Mouse (Mus musculus) kidney, embryonic 15.5 days (tissue): ENCODE data around the gene Pcolce2. TPM values are rescaled to one million over a fixed set of nuclear protein-coding genes. Genes with fewer than 3 reads are reported as not detected.

Source experiments
- ATAC-seq: fragments of 200-750 bp; cut with Nextera tagmentation; replicated peaks from 2 replicates; pipeline ENCODE4 v1.8.0; 2017; ENCODE audit warnings: moderate TSS enrichment; ENCODE audit not compliant: low FRiP score
- H3K27ac ChIP-seq: fragments of 300-500 bp; sonication (generic); 2 replicates; pipeline ENCODE4 v1.5.1; 2015; ENCODE audit warnings: mild to moderate bottlenecking, inconsistent platforms
- H3K27me3 ChIP-seq: fragments of 300-500 bp; sonication (generic); 2 replicates; pipeline ENCODE4 v1.6.1; 2015; ENCODE audit warnings: inconsistent platforms
- H3K36me3 ChIP-seq: fragments of 300-500 bp; sonication (generic); 2 replicates; pipeline ENCODE4 v1.6.1; 2015; ENCODE audit warnings: inconsistent platforms
- H3K4me1 ChIP-seq: fragments of 300-500 bp; sonication (generic); 2 replicates; pipeline ENCODE4 v1.6.1; 2015; ENCODE audit warnings: inconsistent platforms
- H3K4me2 ChIP-seq: fragments of 300-500 bp; sonication (generic); 2 replicates; pipeline ENCODE4 v1.6.1; 2015; ENCODE audit warnings: moderate library complexity, mild to moderate bottlenecking, inconsistent platforms
- H3K4me3 ChIP-seq: fragments of 300-500 bp; sonication (generic); replicated peaks from 2 replicates; pipeline ENCODE4 v1.5.1; 2015; ENCODE audit warnings: mild to moderate bottlenecking, inconsistent platforms
- H3K9ac ChIP-seq: fragments of 300-500 bp; sonication (generic); 2 replicates; pipeline ENCODE4 v1.6.1; 2015; ENCODE audit warnings: mild to moderate bottlenecking, inconsistent platforms
- H3K9me3 ChIP-seq: fragments of 300-500 bp; sonication (generic); replicated peaks from 2 replicates; pipeline ENCODE4 v1.6.1; 2016; ENCODE audit warnings: inconsistent platforms
- WGBS: fragments of 180-500 bp; shearing (Covaris S2); methylation state at CpG from one replicate; pipeline ENCODE4 v1.1.7; 2015; ENCODE audit warnings: mixed read lengths; 5-methylcytosine and 5-hydroxymethylcytosine counted together
- polyA plus RNA-seq: library from polyadenylated mRNA; unstranded; fragments of >200 nt; fragmentation: Nextera tagmentation; extraction: Ambion mirVana; gene quantifications from 2 replicates; pipeline ENCODE4 v1.2.1, GENCODE M21; 2015

Pcolce2 gene
- 1.2 and 3.1 TPM in 2 replicates for polyA plus RNA-seq

- peak within 1 kb of the TSS; percentile 97 for H3K4me2 ChIP-seq
Observed at GRCm38 (mm10) chr9:95637271-95638181, at the start of gene Pcolce2. Pcolce2 (plus strand) TSS chr9:95637601.

DNA sequence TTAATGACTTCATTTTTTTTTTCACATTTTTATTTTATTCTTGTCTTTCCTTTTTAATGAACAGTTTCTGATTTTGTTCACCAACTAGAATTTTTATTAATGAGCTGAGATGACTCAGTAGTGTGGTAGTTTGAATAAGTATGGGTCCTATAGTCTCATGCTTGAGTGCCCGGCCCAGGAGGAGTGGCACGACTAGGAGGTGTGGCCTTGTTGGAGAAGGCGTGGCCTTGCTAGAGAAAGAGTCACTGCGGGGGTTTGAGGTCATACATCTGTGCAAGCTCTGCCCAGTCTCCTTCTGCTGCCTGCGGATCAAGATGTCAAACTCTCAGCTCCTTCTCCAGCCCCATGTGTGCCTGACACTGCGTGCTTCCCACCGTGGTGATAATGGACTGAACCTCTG, 49.3 kb upstream of the Pcolce2 start:
- Histone ChIP-seq H3K4me2 (no peak overlapping the region), H3K36me3 (no peaks in the 10 kb centered on the region), H3K27me3 (peaks cover 5% of the 10 kb centered on the region; the same call in 1 of the 2 replicates), H3K9me3 (no peaks in the 10 kb centered on the region), H3K27ac (no peak overlapping the region), H3K9ac (no peak overlapping the region), H3K4me1 (no peaks in the 10 kb centered on the region), H3K4me3 (no peak overlapping the region)
- WGBS = 87% methylated on average over 7 of the region's 7 CpGs
- no peak for ATAC-seq

More at GRCm38 (mm10) chr9:95637271-95638181, at the start of gene Pcolce2:
- no peak within 1 kb of the TSS for H3K27ac ChIP-seq
- H3K9ac ChIP-seq = peak within 1 kb of the TSS; percentile 35
- H3K27me3 ChIP-seq = peaks cover 57% of the 10 kb centered on the region
- no peaks in the 10 kb centered on the region for H3K36me3 ChIP-seq
- H3K4me3 ChIP-seq = peak within 1 kb of the TSS; percentile 55
- peak; percentile 93 for ATAC-seq
- H3K4me1 ChIP-seq = peaks cover 12% of the 10 kb centered on the region; the same call in 1 of the 2 replicates
- no peaks in the 10 kb centered on the region for H3K9me3 ChIP-seq
- 1% methylated on average over 69 of the region's 71 CpGs for WGBS

DNA sequence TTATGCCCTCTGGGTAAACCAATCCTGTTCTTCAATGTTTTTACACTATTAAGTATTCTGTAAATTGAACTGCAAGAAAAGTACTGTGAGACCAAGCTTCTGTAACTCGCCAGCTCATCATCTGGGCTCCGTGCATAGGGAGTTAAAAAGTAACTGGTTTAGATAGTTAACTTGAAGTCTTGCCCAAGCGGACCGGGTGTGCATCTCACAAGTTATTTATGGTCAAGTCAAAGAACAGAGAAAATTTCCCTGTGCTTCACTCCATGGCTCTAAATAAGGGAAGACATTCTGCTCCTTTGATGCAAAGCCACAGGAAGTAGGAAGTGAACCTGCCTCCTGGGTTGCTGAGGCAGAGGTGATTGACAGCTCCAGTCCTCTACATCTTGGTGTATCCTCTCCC, 43.1 kb upstream of the Pcolce2 start:
- peaks cover 8% of the 10 kb centered on the region for H3K27me3 ChIP-seq
- H3K27ac ChIP-seq = no peak overlapping the region
- ATAC-seq = no peak
- no peak overlapping the region for H3K4me3 ChIP-seq
- no peak overlapping the region for H3K9ac ChIP-seq
- H3K4me2 ChIP-seq = no peak overlapping the region
- no peaks in the 10 kb centered on the region for H3K36me3 ChIP-seq
- H3K9me3 ChIP-seq = no peaks in the 10 kb centered on the region
- 58% methylated on average over 4 of the region's 4 CpGs for WGBS
- peaks cover 5% of the 10 kb centered on the region; the same call in 1 of the 2 replicates for H3K4me1 ChIP-seq

DNA sequence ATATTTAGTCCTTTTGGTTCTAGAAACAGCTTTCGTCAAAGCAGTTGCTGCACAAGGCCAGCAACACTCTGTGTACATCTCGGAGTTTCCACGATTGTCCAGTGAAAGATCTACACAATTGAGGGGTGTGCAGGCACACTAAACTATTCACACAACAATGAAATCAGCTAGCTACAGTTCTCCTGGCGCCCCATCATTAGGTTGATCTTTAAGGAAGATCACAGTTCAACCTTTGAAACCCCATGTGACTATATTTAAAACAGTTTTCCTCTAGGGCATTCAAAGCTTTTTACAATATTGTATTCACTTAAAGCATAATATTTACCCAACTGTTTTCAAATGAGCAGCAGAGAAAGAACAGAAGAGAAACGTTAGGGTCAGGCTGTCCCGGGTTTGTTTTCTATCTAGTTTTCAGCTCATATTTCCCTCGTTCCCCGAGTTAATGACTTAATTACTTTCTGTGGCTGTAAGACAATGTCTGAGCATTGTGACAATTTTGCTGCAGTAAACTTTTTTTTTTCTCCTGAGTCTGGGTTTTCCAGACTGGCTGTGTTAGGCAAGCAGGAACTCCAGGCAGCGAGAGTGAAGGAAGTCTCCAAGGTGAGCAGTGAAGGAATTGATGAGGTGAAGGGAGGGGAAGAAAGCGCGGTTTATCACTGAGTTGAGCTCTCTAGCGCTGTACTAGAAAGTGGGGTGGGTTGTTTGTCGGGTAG, 39.8 kb upstream of the Pcolce2 start:
- no peak overlapping the region for H3K9ac ChIP-seq
- H3K27me3 ChIP-seq = peaks cover 8% of the 10 kb centered on the region
- no peak overlapping the region for H3K27ac ChIP-seq
- no peak for ATAC-seq
- H3K4me3 ChIP-seq = 0 out of 2 replicates have a peak overlapping the region, but pooled peaks have one; percentile 10
- no peaks in the 10 kb centered on the region for H3K36me3 ChIP-seq
- peak overlapping the region; percentile 47 for H3K4me2 ChIP-seq
- WGBS = 36% methylated on average over 13 of the region's 13 CpGs
- no peaks in the 10 kb centered on the region for H3K9me3 ChIP-seq
- peaks cover 5% of the 10 kb centered on the region; the same call in 1 of the 2 replicates for H3K4me1 ChIP-seq

DNA sequence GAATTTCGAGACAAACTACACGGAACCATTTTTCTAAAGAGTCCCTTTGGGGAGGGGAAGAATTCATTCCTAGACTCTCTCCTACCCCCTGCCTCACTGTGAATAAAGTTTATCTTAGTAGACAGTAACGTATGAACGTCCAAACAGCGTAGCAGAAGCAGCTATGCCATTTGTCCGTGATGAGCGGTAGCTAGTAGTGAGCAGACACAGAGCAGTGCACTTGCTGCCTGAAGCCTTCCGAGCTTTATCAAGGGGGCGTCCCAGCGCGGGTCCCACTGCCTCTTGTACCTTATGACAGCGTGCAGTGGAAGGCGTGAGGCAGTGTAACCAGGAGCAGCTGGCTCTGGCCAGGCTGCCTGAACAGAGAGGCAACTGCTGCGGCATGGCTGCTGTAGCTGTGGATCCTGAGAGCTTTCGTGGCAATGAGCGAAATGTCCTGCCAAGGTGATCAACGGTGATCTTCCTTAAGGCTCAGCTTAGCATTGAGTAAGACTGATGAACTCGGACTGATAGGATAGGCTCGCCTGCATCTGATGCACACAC, 39.2 kb upstream of the Pcolce2 start:
- Histone ChIP-seq H3K4me1 (peaks cover 5% of the 10 kb centered on the region; the same call in 1 of the 2 replicates), H3K27me3 (peaks cover 8% of the 10 kb centered on the region), H3K4me3 (0 out of 2 replicates have a peak overlapping the region, but pooled peaks have one; percentile 10), H3K9ac (no peak overlapping the region), H3K4me2 (peak overlapping the region; percentile 47), H3K9me3 (no peaks in the 10 kb centered on the region), H3K36me3 (no peaks in the 10 kb centered on the region), H3K27ac (no peak overlapping the region)
- WGBS = 46% methylated on average over 19 of the region's 19 CpGs
- ATAC-seq = no peak

DNA sequence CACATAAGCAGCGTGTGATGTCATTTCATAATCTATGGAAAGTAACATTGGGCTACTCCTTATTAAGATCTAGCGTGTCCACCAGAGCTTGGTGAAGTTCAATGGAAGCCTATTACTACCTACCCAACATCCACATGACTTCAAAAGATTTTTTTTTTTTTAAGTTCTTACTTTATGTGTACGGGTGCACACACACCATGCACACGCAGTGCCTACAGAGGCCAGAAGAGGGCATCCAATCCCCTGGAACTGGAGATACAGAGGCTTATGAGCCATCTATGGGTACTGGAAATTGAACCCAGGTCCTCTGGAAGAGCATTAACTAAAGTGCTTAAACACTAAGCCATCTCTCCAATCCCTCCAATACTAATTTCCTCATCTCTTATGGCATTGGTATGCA, 38.0 kb upstream of the Pcolce2 start:
- WGBS = 90% methylated on average over 4 of the region's 4 CpGs
- ATAC-seq = no peak

GRCm38 (mm10) chr9:95602849-95603248, 34.6 kb upstream of the Pcolce2 start:
- Histone ChIP-seq H3K27me3 (peaks cover 8% of the 10 kb centered on the region), H3K9ac (no peak overlapping the region), H3K27ac (no peak overlapping the region), H3K36me3 (no peaks in the 10 kb centered on the region), H3K4me3 (no peak overlapping the region), H3K9me3 (no peaks in the 10 kb centered on the region), H3K4me1 (peaks cover 5% of the 10 kb centered on the region; the same call in 1 of the 2 replicates), H3K4me2 (no peak overlapping the region)
- ATAC-seq = no peak
- 76% methylated on average over 3 of the region's 3 CpGs for WGBS

More for the DNA sequence above, 38.0 kb upstream of the Pcolce2 start:
- peaks cover 8% of the 10 kb centered on the region for H3K27me3 ChIP-seq
- H3K4me3 ChIP-seq = no peak overlapping the region
- no peak overlapping the region for H3K27ac ChIP-seq
- no peak overlapping the region for H3K9ac ChIP-seq
- H3K4me2 ChIP-seq = no peak overlapping the region
- H3K9me3 ChIP-seq = no peaks in the 10 kb centered on the region
- H3K36me3 ChIP-seq = no peaks in the 10 kb centered on the region
- peaks cover 5% of the 10 kb centered on the region; the same call in 1 of the 2 replicates for H3K4me1 ChIP-seq

- Histone ChIP-seq H3K27ac (no peak overlapping the region), H3K36me3 (no peaks in the 10 kb centered on the region), H3K9me3 (no peaks in the 10 kb centered on the region), H3K4me1 (peaks cover under 1% of the 10 kb centered on the region; the same call in 1 of the 2 replicates), H3K9ac (no peak overlapping the region), H3K4me2 (no peak overlapping the region), H3K27me3 (peaks cover 4% of the 10 kb centered on the region), H3K4me3 (no peak overlapping the region)
- 87% methylated on average over 9 of the region's 9 CpGs for WGBS
- no peak for ATAC-seq
Observed at GRCm38 (mm10) chr9:95603316-95603715, 34.1 kb upstream of the Pcolce2 start.

- no peak for ATAC-seq
- H3K4me1 ChIP-seq = no peaks in the 10 kb centered on the region
- no peaks in the 10 kb centered on the region for H3K36me3 ChIP-seq
- H3K4me2 ChIP-seq = no peak overlapping the region
- H3K9ac ChIP-seq = no peak overlapping the region
- H3K27me3 ChIP-seq = no peaks in the 10 kb centered on the region
- H3K9me3 ChIP-seq = no peaks in the 10 kb centered on the region
- WGBS = 70% methylated on average over 5 of the region's 5 CpGs
- no peak overlapping the region for H3K4me3 ChIP-seq
- no peak overlapping the region for H3K27ac ChIP-seq
Observed at GRCm38 (mm10) chr9:95607196-95607595, 30.2 kb upstream of the Pcolce2 start.

- Histone ChIP-seq H3K27me3 (no peaks in the 10 kb centered on the region), H3K4me2 (no peak overlapping the region), H3K4me3 (no peak overlapping the region), H3K27ac (no peak overlapping the region), H3K36me3 (no peaks in the 10 kb centered on the region), H3K4me1 (no peaks in the 10 kb centered on the region), H3K9ac (no peak overlapping the region), H3K9me3 (no peaks in the 10 kb centered on the region)
- no peak for ATAC-seq
- 81% methylated on average over 8 of the region's 8 CpGs for WGBS
Observed at GRCm38 (mm10) chr9:95612246-95612768, 25.1 kb upstream of the Pcolce2 start.

- Histone ChIP-seq H3K27me3 (no peaks in the 10 kb centered on the region), H3K4me2 (no peak overlapping the region), H3K9ac (no peak overlapping the region), H3K9me3 (no peaks in the 10 kb centered on the region), H3K27ac (no peak overlapping the region), H3K4me3 (no peak overlapping the region), H3K36me3 (no peaks in the 10 kb centered on the region), H3K4me1 (no peaks in the 10 kb centered on the region)
- ATAC-seq = no peak
- 29% methylated on average over 9 of the region's 9 CpGs for WGBS
Observed at GRCm38 (mm10) chr9:95613426-95614127, 23.8 kb upstream of the Pcolce2 start.
